Mouse (Mus musculus) testis, adult 2 months (tissue): ENCODE results near the gene Pdlim1.

Experiments used
- CTCF ChIP-seq: fragments of 200-500 bp; IDR thresholded peaks from 2 replicates; pipeline ENCODE4 v1.5.1; 2012; ENCODE audit warnings: low read depth, mild to moderate bottlenecking, inconsistent platforms, low read length, moderate library complexity; ENCODE audit not compliant: control insufficient read depth, insufficient read depth, insufficient replicate concordance
- POLR2A ChIP-seq: fragments of 200-500 bp; IDR thresholded peaks from 2 replicates; pipeline ENCODE4 v1.6.1; 2012; ENCODE audit warnings: low read depth, mild to moderate bottlenecking, inconsistent platforms, low read length, moderate library complexity; ENCODE audit not compliant: control insufficient read depth

GRCm38 (mm10) chr19:40306631-40307030, 35.0 kb upstream of the Pdlim1 start:
- TF ChIP-seq CTCF (no peak), POLR2A (no peak)
